Mouse (Mus musculus) E14TG2a.4 (cell line): ENCODE results near the gene Lrrc45.

Experiments
- CTCF ChIP-seq: conservative IDR thresholded peaks from 2 replicates; pipeline ENCODE4 v1.5.1; 2014; ENCODE audit warnings: low read length
- NANOG ChIP-seq: IDR thresholded peaks from 2 replicates; pipeline ENCODE4 v1.6.1; 2014; ENCODE audit warnings: borderline replicate concordance, low read length, mixed read lengths

DNA sequence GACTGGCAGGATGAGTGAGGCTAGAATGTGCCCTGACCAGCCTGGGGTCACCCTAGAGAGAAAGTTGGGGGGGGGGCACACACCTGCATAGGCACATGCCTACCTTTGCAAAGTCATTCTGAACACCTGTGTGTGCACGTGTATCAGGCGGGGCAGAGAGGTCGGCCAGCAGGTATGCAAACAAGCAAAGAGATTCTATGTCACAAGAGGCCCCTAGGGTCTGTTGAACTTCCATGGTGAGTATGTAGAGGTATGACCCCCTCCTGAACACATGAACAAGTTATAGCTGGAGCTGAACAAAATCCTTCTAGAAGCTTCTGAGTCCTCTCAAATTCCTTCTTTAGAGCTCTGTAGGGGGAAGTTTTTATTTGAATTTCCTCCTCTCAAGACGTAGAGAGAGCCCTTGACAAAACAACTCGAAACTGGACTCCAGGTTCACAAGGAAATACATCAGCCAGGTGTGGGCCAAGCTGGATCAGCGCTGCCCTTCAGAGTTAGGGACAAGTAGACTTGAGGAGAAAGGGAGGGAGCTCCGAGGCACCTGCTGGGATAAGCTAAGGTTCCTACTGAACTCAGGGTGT is 30.5 kb downstream of the Lrrc45 start:
- TF ChIP-seq CTCF (no peak), NANOG (no peak)
